Mouse (Mus musculus) gastrocnemius, postnatal 14 days (tissue): Measurements from ENCODE around the gene Aqp1. TPM values are rescaled to one million over a fixed set of nuclear protein-coding genes. Genes with fewer than 3 reads are reported as not detected.
A peak's percentile ranks its signal among the peaks of the same experiment; 100 is the strongest.

Experiments used
- DNase-seq: peaks from one replicate; pipeline ENCODE4 v3.0.0; 2021; ENCODE audit warnings: mixed read lengths
- intact Hi-C: fragments of 180-260 bp; cut with DNase I; formaldehyde crosslinking; loops from one replicate; pipeline ENCODE4 v1.15.1; 2025; ENCODE audit warnings: low total_unique reads
- total RNA-seq, 2 experiments: library from RNA; stranded (reverse); gene quantifications; 2 replicates each; pipeline ENCODE4 v1.2.3; 2021

Aqp1 gene
- total RNA-seq, 2 experiments from 2014 or later = 175 to 307 TPM

GRCm38 (mm10) chr6:55327326-55327725, 8.9 kb upstream of the Aqp1 start:
- no peak for DNase-seq
- intact Hi-C loops = no loop called here

- DNase-seq = no peak
- intact Hi-C loops = no loop called here
These were observed 8.1 kb upstream of the Aqp1 start for GRCm38 (mm10) chr6:55328179-55328578.

GRCm38 (mm10) chr6:55331315-55331714, 4.9 kb upstream of the Aqp1 start:
- DNase-seq = no peak
- intact Hi-C loops = no loop called here

- intact Hi-C loops = no loop called here
- DNase-seq = no peak
These were observed 4.0 kb upstream of the Aqp1 start for GRCm38 (mm10) chr6:55332100-55332772.

GRCm38 (mm10) chr6:55332773-55333109, 3.5 kb upstream of the Aqp1 start:
- intact Hi-C loops = no loop called here
- no peak for DNase-seq

- no peak for DNase-seq
- intact Hi-C loops = no loop called here
These were observed 1.0 kb downstream of the Aqp1 start for GRCm38 (mm10) chr6:55337242-55337641.

- intact Hi-C loops = no loop called here
- DNase-seq = no peak
These were observed 1.8 kb downstream of the Aqp1 start for GRCm38 (mm10) chr6:55338077-55338476.

GRCm38 (mm10) chr6:55338934-55339825, 2.9 kb downstream of the Aqp1 start:
- intact Hi-C loops = no loop called here
- DNase-seq = no peak

- DNase-seq = no peak
- intact Hi-C loops = no loop called here
These were observed 5.5 kb downstream of the Aqp1 start for GRCm38 (mm10) chr6:55341688-55342087.

DNA sequence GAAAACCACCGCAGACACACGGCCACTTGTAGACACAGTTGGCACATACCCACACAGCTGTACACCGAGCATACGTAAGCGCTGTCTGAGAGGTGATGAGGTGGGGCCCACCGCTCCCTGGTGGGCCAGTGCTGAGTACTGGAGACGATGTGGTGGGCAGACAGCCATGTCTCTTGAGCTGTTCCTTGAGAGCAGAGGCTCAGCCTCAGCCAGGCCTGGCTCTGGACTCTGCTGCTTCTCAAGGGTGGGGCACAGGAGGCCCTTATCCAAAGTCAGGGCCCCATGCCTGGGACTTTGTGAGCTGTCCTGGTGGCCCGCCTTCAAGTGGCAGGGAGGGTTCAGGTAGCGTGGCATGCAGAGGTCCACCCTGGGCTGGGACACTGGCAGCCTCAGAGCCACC, 6.1 kb downstream of the Aqp1 start:
- intact Hi-C loops = no loop called here
- peak; percentile 66 for DNase-seq

GRCm38 (mm10) chr6:55343446-55343845, 7.2 kb downstream of the Aqp1 start:
- DNase-seq = no peak
- intact Hi-C loops = no loop called here

GRCm38 (mm10) chr6:55344291-55345016, 8.2 kb downstream of the Aqp1 start:
- no peak for DNase-seq
- intact Hi-C loops = no loop called here

GRCm38 (mm10) chr6:55345264-55345663, 9.0 kb downstream of the Aqp1 start:
- intact Hi-C loops = no loop called here
- no peak for DNase-seq

DNA sequence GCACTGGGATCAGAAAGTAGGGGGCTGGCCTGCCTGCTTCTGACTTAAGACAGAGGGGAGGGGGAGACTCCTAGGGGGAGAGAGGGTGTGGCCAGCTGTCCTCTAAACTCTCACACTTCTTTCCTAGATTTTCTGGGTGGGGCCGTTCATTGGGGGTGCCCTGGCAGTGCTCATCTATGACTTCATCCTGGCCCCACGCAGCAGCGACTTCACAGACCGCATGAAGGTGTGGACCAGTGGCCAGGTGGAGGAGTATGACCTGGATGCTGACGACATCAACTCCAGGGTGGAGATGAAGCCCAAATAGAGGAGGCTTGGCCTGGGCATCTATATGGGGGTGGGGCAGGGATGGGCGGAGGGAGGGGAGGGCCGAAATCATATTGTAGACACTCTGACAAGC, 10.3 kb downstream of the Aqp1 start:
- intact Hi-C loops = no loop called here
- no peak for DNase-seq

- intact Hi-C loops = no loop called here
- DNase-seq = no peak
These were observed 11.7 kb downstream of the Aqp1 start for GRCm38 (mm10) chr6:55347711-55348571.

DNA sequence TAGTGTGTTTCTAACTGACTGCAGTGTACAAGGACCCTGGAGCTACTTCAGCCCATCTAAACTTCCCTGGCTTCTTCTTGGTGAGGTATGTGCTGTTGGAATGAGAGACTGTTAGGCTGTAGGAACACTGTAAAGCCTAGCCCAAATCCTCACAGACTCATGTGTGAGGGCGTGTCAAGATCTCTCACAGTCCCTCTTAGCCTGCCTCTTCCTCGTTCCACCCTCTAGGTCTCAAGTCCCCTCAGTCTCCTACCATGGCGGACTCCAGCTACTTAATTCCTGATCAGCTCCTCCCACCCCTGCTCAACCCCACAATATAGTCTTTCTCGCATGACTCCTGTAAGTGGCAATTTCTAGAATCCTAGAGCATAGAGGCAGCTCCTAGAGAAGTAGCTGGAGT, 13.0 kb downstream of the Aqp1 start:
- intact Hi-C loops = no loop called here

DNA sequence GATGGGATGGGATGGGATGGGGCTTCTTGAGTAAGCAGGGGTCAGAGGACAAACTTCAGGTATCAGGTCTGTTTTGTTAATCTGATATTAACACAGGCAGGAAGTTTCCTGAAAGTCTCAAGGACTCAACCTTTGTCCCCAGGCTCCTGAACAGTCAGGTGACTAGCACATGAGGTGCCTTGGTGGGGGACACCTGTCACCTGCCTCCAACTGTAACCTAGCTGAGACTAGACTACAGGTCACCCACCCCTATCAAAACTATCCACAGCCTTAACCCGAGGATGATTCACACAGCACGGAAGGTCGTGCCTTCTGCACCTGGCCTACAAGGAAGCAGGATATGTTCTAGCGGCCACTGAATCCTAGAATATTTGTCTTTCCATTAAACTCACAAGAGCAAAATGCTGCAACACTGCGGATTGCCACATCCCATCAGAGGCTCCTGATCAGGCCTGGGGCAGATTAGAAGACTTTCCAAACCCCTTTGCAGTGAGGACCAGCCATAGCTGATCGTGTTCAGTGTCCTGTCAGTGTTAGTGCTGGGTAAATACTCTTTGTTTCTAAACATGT, 14.2 kb downstream of the Aqp1 start:
- intact Hi-C loops = no loop called here

More for the DNA sequence above, 13.0 kb downstream of the Aqp1 start:
- no peak for DNase-seq

DNA sequence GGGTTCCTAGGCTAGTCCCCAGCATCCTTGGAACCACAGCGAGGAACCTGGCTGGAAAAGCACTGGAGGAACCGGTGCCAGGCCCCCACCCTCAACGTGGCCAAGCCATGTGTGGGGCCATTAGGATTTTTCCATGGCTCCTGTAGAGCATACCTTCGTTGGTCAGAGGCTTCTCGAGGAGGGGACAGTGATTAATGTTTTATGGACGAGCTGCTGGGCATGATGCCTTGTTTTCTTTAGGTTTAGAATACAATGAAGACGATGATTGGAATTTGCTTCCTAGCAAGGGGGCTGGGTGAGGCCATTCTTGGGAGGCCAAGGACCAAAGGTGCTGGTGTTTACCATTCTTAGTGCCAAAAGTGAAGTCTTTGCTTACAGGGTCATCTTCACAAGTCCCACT, 15.5 kb downstream of the Aqp1 start:
- intact Hi-C loops = no loop called here
- no peak for DNase-seq

More for the DNA sequence above, 14.2 kb downstream of the Aqp1 start:
- DNase-seq = no peak
